Mouse (Mus musculus) lung, adult 2 months (tissue): ENCODE results near the gene Cltb. TPM values are rescaled to one million over a fixed set of nuclear protein-coding genes. Genes with fewer than 3 reads are reported as not detected.

ENCODE experiments used
- DNase-seq: peaks from one replicate; pipeline ENCODE4 v3.0.0; 2022
- H3K4me1 ChIP-seq: fragments of 200-500 bp; 2 replicates; pipeline ENCODE4 v1.6.1; 2011; ENCODE audit warnings: low read length; ENCODE audit not compliant: control insufficient read depth, insufficient read depth
- H3K4me3 ChIP-seq: fragments of 200-500 bp; replicated peaks from 2 replicates; pipeline ENCODE3; 2011; ENCODE audit warnings: low read depth, mild to moderate bottlenecking, control low read depth, low read length; ENCODE audit errors: extremely low read depth
- CTCF ChIP-seq: fragments of 200-500 bp; IDR thresholded peaks from 2 replicates; pipeline ENCODE4 v1.5.1; 2011; ENCODE audit warnings: mild to moderate bottlenecking, low read length, control low read depth; ENCODE audit not compliant: insufficient read depth
- POLR2A ChIP-seq: fragments of 200-500 bp; IDR thresholded peaks from 2 replicates; pipeline ENCODE4 v1.6.1; 2011; ENCODE audit warnings: low read depth, mild to moderate bottlenecking, control low read depth, low read length, borderline replicate concordance; ENCODE audit errors: extremely low read depth
- WGBS: fragments of 180-500 bp; shearing (Covaris S2); methylation state at CpG from one replicate; pipeline ENCODE4 v1.1.7; 2018; 5-methylcytosine and 5-hydroxymethylcytosine counted together
- polyA plus RNA-seq: library from polyadenylated mRNA; depleted of rRNA; stranded (reverse); fragments of >200 nt; gene quantifications from 2 replicates; pipeline ENCODE4 v1.2.3, GENCODE M21; 2012

Cltb gene
- polyA plus RNA-seq, 1 experiment = 109 TPM

- no peaks in the 10 kb centered on the region for H3K4me1 ChIP-seq
- no peak for TF ChIP-seq CTCF
- TF ChIP-seq POLR2A = no peak
- 83% methylated on average over 12 of the region's 12 CpGs for WGBS
- no peak overlapping the region for H3K4me3 ChIP-seq
- no peak for DNase-seq
Observed at GRCm38 (mm10) chr13:54598622-54599143, 12.5 kb downstream of the Cltb start.

GRCm38 (mm10) chr13:54596870-54597269 is 14.3 kb downstream of the Cltb start:
- no peak overlapping the region for H3K4me3 ChIP-seq
- H3K4me1 ChIP-seq = no peaks in the 10 kb centered on the region
- 58% methylated on average over 5 of the region's 5 CpGs for WGBS
- no peak for DNase-seq
- TF ChIP-seq POLR2A (no peak), CTCF (no peak)

GRCm38 (mm10) chr13:54596107-54596690 is 14.9 kb downstream of the Cltb start:
- 59% methylated on average over 8 of the region's 8 CpGs for whole genome bisulfite sequencing
- no peak for DNase-seq
- no peak overlapping the region for H3K4me3 ChIP-seq
- TF ChIP-seq CTCF = no peak
- no peak for TF ChIP-seq POLR2A
- no peaks in the 10 kb centered on the region; the same call in 1 of the 2 replicates for H3K4me1 ChIP-seq

GRCm38 (mm10) chr13:54593617-54594016 is 17.5 kb downstream of the Cltb start:
- no peak for TF ChIP-seq CTCF
- TF ChIP-seq POLR2A = no peak
- no peak for DNase-seq
- H3K4me1 ChIP-seq = no peaks in the 10 kb centered on the region; the same call in 1 of the 2 replicates
- 82% methylated on average over 11 of the region's 11 CpGs for WGBS
- H3K4me3 ChIP-seq = no peak overlapping the region

- WGBS = 85% methylated on average over 8 of the region's 8 CpGs
- no peak overlapping the region for H3K4me3 ChIP-seq
Observed at GRCm38 (mm10) chr13:54591776-54592356, 19.3 kb downstream of the Cltb start.

GRCm38 (mm10) chr13:54589996-54590951 is 20.9 kb downstream of the Cltb start, which contains the start of the genes Nop16 and Higd2a:
Nop16 (minus strand) TSS chr13:54590090.
Higd2a (plus strand) TSS chr13:54590207.
- peak within 1 kb of the TSS; percentile 89 for H3K4me3 ChIP-seq
- whole genome bisulfite sequencing = under 1% methylated on average over 51 of the region's 51 CpGs
- TF ChIP-seq POLR2A (peak; percentile 42; the same call in 1 of the 2 replicates), CTCF (no peak)
- peak; percentile 96 for DNase-seq
- no peaks in the 10 kb centered on the region; the same call in 1 of the 2 replicates for H3K4me1 ChIP-seq

More at GRCm38 (mm10) chr13:54591776-54592356, 19.3 kb downstream of the Cltb start:
- H3K4me1 ChIP-seq = no peaks in the 10 kb centered on the region; the same call in 1 of the 2 replicates
- no peak for DNase-seq
- TF ChIP-seq POLR2A (no peak), CTCF (no peak)

GRCm38 (mm10) chr13:54589414-54589995 is 21.6 kb downstream of the Cltb start:
- no peaks in the 10 kb centered on the region; the same call in 1 of the 2 replicates for H3K4me1 ChIP-seq
- under 1% methylated on average over 24 of the region's 24 CpGs for WGBS
- peak overlapping the region; percentile 89 for H3K4me3 ChIP-seq
- TF ChIP-seq CTCF = no peak
- no peak for TF ChIP-seq POLR2A
- DNase-seq = no peak

- 62% methylated on average over 11 of the region's 11 CpGs for WGBS
- TF ChIP-seq POLR2A (no peak), CTCF (no peak)
- DNase-seq = no peak
- H3K4me3 ChIP-seq = no peak overlapping the region
- peaks cover 8% of the 10 kb centered on the region for H3K4me1 ChIP-seq
Observed at GRCm38 (mm10) chr13:54585831-54586230, 25.3 kb downstream of the Cltb start.
